Mouse (Mus musculus): ENCODE measurements at regions not wholly inside any gene's neighbourhood (a gene's known extent, or its start where the extent isn't known, plus 50 kb on each side); places are given as distances from the start of the nearest gene placed in this dataset.

GRCm38 (mm10) chr12:106676566-106676965 lies 666.5 kb downstream of the Vrk1 start:
- H3K36me3 ChIP-seq (ENCODE audit: control insufficient read depth, insufficient read depth, low read length): no peaks in the 10 kb centered on the region

GRCm38 (mm10) chr12:106685986-106686385 lies 676.0 kb downstream of the Vrk1 start:
- no peak overlapping the region for H3K4me3 ChIP-seq (ENCODE audit: low read depth, low read length)
- WGBS: 88% methylated on average over 5 of the region's 5 CpGs
- no peak overlapping the region for H3K4me2 ChIP-seq (ENCODE audit: low read length)
- H3K36me3 ChIP-seq (ENCODE audit: control insufficient read depth, insufficient read depth, low read length): no peaks in the 10 kb centered on the region
- no peak overlapping the region for H3K27ac ChIP-seq (ENCODE audit: low read length)
- ATAC-seq: no peak
- H3K4me1 ChIP-seq (ENCODE audit: control insufficient read depth, insufficient read depth, low read length): peaks cover 4% of the 10 kb centered on the region
- H3K27me3 ChIP-seq (ENCODE audit: control insufficient read depth, insufficient read depth, low read depth, low read length): no peaks in the 10 kb centered on the region
- H3K9me3 ChIP-seq (replicated peaks; ENCODE audit: control insufficient read depth, low read length, poor library complexity, severe bottlenecking): no peaks in the 10 kb centered on the region
- H3K9ac ChIP-seq (ENCODE audit: low read depth, low read length): no peak overlapping the region

More at GRCm38 (mm10) chr12:106676566-106676965, 666.5 kb downstream of the Vrk1 start:
- no peaks in the 10 kb centered on the region for H3K9me3 ChIP-seq (replicated peaks; ENCODE audit: control insufficient read depth, low read length, poor library complexity, severe bottlenecking)
- peaks cover 5% of the 10 kb centered on the region; the same call in 1 of the 2 replicates for H3K4me1 ChIP-seq (ENCODE audit: control insufficient read depth, insufficient read depth, low read length)
- no peak overlapping the region for H3K9ac ChIP-seq (ENCODE audit: low read depth, low read length)
- H3K27ac ChIP-seq (ENCODE audit: low read length): no peak overlapping the region
- no peak for ATAC-seq
- H3K4me3 ChIP-seq (ENCODE audit: low read depth, low read length): no peak overlapping the region
- 69% methylated on average over 7 of the region's 7 CpGs for WGBS
- no peak overlapping the region for H3K4me2 ChIP-seq (ENCODE audit: low read length)
- H3K27me3 ChIP-seq (ENCODE audit: control insufficient read depth, insufficient read depth, low read depth, low read length): no peaks in the 10 kb centered on the region

- no peak overlapping the region for H3K4me2 ChIP-seq (ENCODE audit: low read length)
- 28% methylated on average over 12 of the region's 12 CpGs for WGBS
- no peaks in the 10 kb centered on the region for H3K27me3 ChIP-seq (ENCODE audit: control insufficient read depth, insufficient read depth, low read depth, low read length)
- H3K4me1 ChIP-seq (ENCODE audit: control insufficient read depth, insufficient read depth, low read length): peaks cover 4% of the 10 kb centered on the region
- no peak overlapping the region for H3K9ac ChIP-seq (ENCODE audit: low read depth, low read length)
- H3K9me3 ChIP-seq (replicated peaks; ENCODE audit: control insufficient read depth, low read length, poor library complexity, severe bottlenecking): no peaks in the 10 kb centered on the region
- no peak overlapping the region for H3K27ac ChIP-seq (ENCODE audit: low read length)
- H3K36me3 ChIP-seq (ENCODE audit: control insufficient read depth, insufficient read depth, low read length): no peaks in the 10 kb centered on the region
- no peak for ATAC-seq
- no peak overlapping the region for H3K4me3 ChIP-seq (ENCODE audit: low read depth, low read length)
Measured at GRCm38 (mm10) chr12:106687751-106688150, 677.7 kb downstream of the Vrk1 start.

- Histone ChIP-seq H3K27me3 (ENCODE audit: control insufficient read depth, insufficient read depth, low read depth, low read length) (no peaks in the 10 kb centered on the region), H3K9me3 (replicated peaks; ENCODE audit: control insufficient read depth, low read length, poor library complexity, severe bottlenecking) (no peaks in the 10 kb centered on the region), H3K4me1 (ENCODE audit: control insufficient read depth, insufficient read depth, low read length) (peaks cover 4% of the 10 kb centered on the region), H3K4me3 (ENCODE audit: low read depth, low read length) (no peak overlapping the region), H3K36me3 (ENCODE audit: control insufficient read depth, insufficient read depth, low read length) (no peaks in the 10 kb centered on the region), H3K27ac (ENCODE audit: low read length) (no peak overlapping the region), H3K9ac (ENCODE audit: low read depth, low read length) (no peak overlapping the region), H3K4me2 (ENCODE audit: low read length) (no peak overlapping the region)
- WGBS: 89% methylated on average over 17 of the region's 17 CpGs
- ATAC-seq: no peak
Measured at GRCm38 (mm10) chr12:106688156-106688740, 678.2 kb downstream of the Vrk1 start.

- H3K9ac ChIP-seq (ENCODE audit: low read depth, low read length): no peak overlapping the region
- no peak for ATAC-seq
Measured at GRCm38 (mm10) chr12:106702958-106703357, 692.9 kb downstream of the Vrk1 start.

GRCm38 (mm10) chr12:106721271-106722009 lies 711.4 kb downstream of the Vrk1 start:
- 70% methylated on average over 9 of the region's 9 CpGs for WGBS
- H3K27ac ChIP-seq (ENCODE audit: low read length): no peak overlapping the region
- ATAC-seq: no peak
- H3K4me2 ChIP-seq (ENCODE audit: low read length): no peak overlapping the region
- H3K9me3 ChIP-seq (replicated peaks; ENCODE audit: control insufficient read depth, low read length, poor library complexity, severe bottlenecking): no peaks in the 10 kb centered on the region
- no peaks in the 10 kb centered on the region for H3K27me3 ChIP-seq (ENCODE audit: control insufficient read depth, insufficient read depth, low read depth, low read length)
- no peaks in the 10 kb centered on the region for H3K4me1 ChIP-seq (ENCODE audit: control insufficient read depth, insufficient read depth, low read length)
- H3K36me3 ChIP-seq (ENCODE audit: control insufficient read depth, insufficient read depth, low read length): no peaks in the 10 kb centered on the region
- H3K9ac ChIP-seq (ENCODE audit: low read depth, low read length): no peak overlapping the region
- H3K4me3 ChIP-seq (ENCODE audit: low read depth, low read length): no peak overlapping the region

More at GRCm38 (mm10) chr12:106702958-106703357, 692.9 kb downstream of the Vrk1 start:
- 91% methylated on average over 5 of the region's 5 CpGs for WGBS
- Histone ChIP-seq H3K9me3 (replicated peaks; ENCODE audit: control insufficient read depth, low read length, poor library complexity, severe bottlenecking) (no peaks in the 10 kb centered on the region), H3K27ac (ENCODE audit: low read length) (no peak overlapping the region), H3K4me2 (ENCODE audit: low read length) (no peak overlapping the region), H3K36me3 (ENCODE audit: control insufficient read depth, insufficient read depth, low read length) (no peaks in the 10 kb centered on the region), H3K4me3 (ENCODE audit: low read depth, low read length) (no peak overlapping the region), H3K4me1 (ENCODE audit: control insufficient read depth, insufficient read depth, low read length) (no peaks in the 10 kb centered on the region), H3K27me3 (ENCODE audit: control insufficient read depth, insufficient read depth, low read depth, low read length) (no peaks in the 10 kb centered on the region)

- H3K4me2 ChIP-seq (ENCODE audit: low read length): no peak overlapping the region
- no peaks in the 10 kb centered on the region for H3K9me3 ChIP-seq (replicated peaks; ENCODE audit: control insufficient read depth, low read length, poor library complexity, severe bottlenecking)
- ATAC-seq: no peak
- H3K27me3 ChIP-seq (ENCODE audit: control insufficient read depth, insufficient read depth, low read depth, low read length): no peaks in the 10 kb centered on the region
- WGBS: 70% methylated on average over 2 of the region's 2 CpGs
- no peak overlapping the region for H3K4me3 ChIP-seq (ENCODE audit: low read depth, low read length)
- H3K27ac ChIP-seq (ENCODE audit: low read length): no peak overlapping the region
- H3K9ac ChIP-seq (ENCODE audit: low read depth, low read length): no peak overlapping the region
- H3K4me1 ChIP-seq (ENCODE audit: control insufficient read depth, insufficient read depth, low read length): no peaks in the 10 kb centered on the region
- H3K36me3 ChIP-seq (ENCODE audit: control insufficient read depth, insufficient read depth, low read length): no peaks in the 10 kb centered on the region
Measured at GRCm38 (mm10) chr12:106722010-106722362, 712.0 kb downstream of the Vrk1 start.

GRCm38 (mm10) chr12:106722761-106723160 lies 712.7 kb downstream of the Vrk1 start:
- Histone ChIP-seq H3K9ac (ENCODE audit: low read depth, low read length) (no peak overlapping the region), H3K9me3 (replicated peaks; ENCODE audit: control insufficient read depth, low read length, poor library complexity, severe bottlenecking) (no peaks in the 10 kb centered on the region), H3K4me2 (ENCODE audit: low read length) (no peak overlapping the region), H3K36me3 (ENCODE audit: control insufficient read depth, insufficient read depth, low read length) (no peaks in the 10 kb centered on the region), H3K4me1 (ENCODE audit: control insufficient read depth, insufficient read depth, low read length) (no peaks in the 10 kb centered on the region), H3K27ac (ENCODE audit: low read length) (no peak overlapping the region), H3K4me3 (ENCODE audit: low read depth, low read length) (no peak overlapping the region), H3K27me3 (ENCODE audit: control insufficient read depth, insufficient read depth, low read depth, low read length) (no peaks in the 10 kb centered on the region)
- no peak for ATAC-seq
- 90% methylated on average over 4 of the region's 4 CpGs for WGBS

GRCm38 (mm10) chr12:106726920-106727319 lies 716.9 kb downstream of the Vrk1 start:
- WGBS: 44% methylated on average over 8 of the region's 8 CpGs
- Histone ChIP-seq H3K27me3 (ENCODE audit: control insufficient read depth, insufficient read depth, low read depth, low read length) (no peaks in the 10 kb centered on the region), H3K9ac (ENCODE audit: low read depth, low read length) (no peak overlapping the region), H3K4me2 (ENCODE audit: low read length) (no peak overlapping the region), H3K27ac (ENCODE audit: low read length) (no peak overlapping the region), H3K36me3 (ENCODE audit: control insufficient read depth, insufficient read depth, low read length) (no peaks in the 10 kb centered on the region), H3K4me3 (ENCODE audit: low read depth, low read length) (no peak overlapping the region), H3K4me1 (ENCODE audit: control insufficient read depth, insufficient read depth, low read length) (no peaks in the 10 kb centered on the region), H3K9me3 (replicated peaks; ENCODE audit: control insufficient read depth, low read length, poor library complexity, severe bottlenecking) (no peaks in the 10 kb centered on the region)
- no peak for ATAC-seq

Data from midbrain, embryonic 16.5 days (tissue).